Mouse (Mus musculus): ENCODE measurements around the gene Ids. TPM values are rescaled to one million over a fixed set of nuclear protein-coding genes. Genes with fewer than 3 reads are reported as not detected.
A peak's percentile ranks its signal among the peaks of the same experiment; 100 is the strongest.
"Not testable (repeated sequence)": the region's sequence is repeated elsewhere in the genome, so short reads cannot be mapped to it uniquely, and the experiment has no call there.

The Ids gene
- total RNA-seq (2021): 10 to 100 TPM; 22.7 to 26.3 TPM
- long read RNA-seq, experiment 1, partial matches to known transcripts: 1 of 2 reads
- long read RNA-seq, experiment 1, other reads (novel, unspliced or antisense): 1 of 2 reads
- long read RNA-seq, experiment 2, partial matches to known transcripts: 0 of 1 reads
- long read RNA-seq, experiment 2, other reads (novel, unspliced or antisense): 1 of 1 reads

DNA sequence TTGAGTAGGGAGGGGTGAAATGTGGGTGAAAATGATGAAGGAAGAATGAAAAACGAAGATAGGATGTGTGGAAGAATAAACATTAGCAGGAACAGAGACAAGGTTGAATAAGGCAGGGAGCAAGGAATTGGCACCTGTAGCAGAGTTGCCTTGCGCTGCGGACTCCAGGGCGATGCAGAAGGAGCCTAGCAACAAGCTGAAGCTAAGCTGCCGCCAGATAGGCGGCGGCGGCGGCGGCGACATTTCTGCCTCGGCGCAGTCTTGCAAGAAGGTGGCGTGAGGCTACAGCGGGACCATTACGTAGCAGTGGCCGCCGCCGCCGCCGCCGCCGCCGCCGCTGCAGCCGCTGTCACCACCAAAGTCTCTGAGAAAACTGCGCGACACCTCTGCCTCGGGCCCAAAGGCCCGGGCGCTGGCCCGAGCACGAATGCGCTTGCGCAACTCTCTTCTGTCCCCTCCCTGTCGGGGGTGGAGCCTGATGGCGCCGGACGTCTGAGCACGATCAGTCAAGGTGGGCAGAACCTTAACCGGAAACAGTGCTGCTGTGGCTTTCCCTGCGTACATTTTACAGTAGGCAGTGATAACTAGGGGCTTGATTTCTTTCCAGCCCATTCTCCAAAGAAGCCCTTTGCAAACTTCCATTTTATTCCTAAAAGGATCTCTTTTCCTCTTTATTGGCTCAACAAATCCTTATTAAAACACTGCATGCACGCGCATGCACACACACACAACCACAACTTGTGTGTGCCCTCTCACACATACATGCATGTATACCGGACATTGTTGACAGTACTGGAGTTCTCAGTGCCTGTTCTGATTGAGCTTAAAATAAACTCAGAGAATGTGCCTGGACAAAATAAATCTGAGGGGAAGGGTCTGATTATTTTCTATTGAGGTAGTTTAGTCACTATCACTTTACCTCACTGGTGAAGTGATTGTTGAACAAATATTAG, at the start of gene Ids:
Ids (minus strand) TSS at position 424 of the 953 bp plus-strand sequence.
- DNase-seq: peak; percentile 89

DNA sequence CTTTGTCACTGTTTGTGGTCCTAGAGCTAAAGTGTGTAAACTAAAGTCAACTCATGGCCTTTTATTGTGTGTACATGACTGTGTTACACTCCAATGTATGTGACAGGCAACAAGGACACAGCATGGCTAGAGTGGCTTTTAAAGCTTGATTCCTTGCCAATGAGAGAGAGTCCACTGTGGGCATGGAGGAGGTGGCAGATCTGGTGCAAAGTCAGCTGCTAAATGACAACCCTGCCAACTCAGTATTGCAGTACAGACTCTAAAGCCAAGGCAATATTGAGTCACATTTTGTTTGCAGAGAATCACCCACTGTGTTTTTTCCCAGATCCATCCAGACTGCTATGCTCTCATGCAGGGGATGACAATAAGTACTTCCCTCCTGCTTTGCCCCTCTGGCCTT, 27.8 kb upstream of the Ids start:
- peak; percentile 7 for DNase-seq

- no peak for DNase-seq
These were observed 21.1 kb upstream of the Ids start for GRCm38 (mm10) chrX:70385962-70386351.

GRCm38 (mm10) chrX:70385276-70385961, 20.5 kb upstream of the Ids start, which contains the start of gene 1110012L19Rik:
Gene 1110012L19Rik, plus strand, starts transcription at chrX:70385877.
- peak; percentile 73 for DNase-seq

DNA sequence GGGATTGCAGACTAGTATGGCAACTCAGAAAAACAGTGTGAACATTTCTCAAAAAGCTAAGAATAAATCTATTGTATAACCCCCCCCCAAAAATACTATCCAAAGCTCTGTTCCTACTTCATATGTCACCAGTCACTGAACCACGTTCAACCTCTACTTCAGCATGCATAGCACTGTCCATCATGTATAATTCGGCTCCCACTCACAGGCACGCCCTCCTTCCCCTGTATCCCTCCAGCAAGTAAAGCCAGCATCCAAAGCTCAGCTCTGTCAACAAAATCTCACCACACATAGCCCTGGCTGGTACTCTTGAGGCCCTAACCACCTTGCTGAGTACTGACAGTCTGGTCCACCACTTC, 20.0 kb upstream of the Ids start:
- no peak for DNase-seq

DNA sequence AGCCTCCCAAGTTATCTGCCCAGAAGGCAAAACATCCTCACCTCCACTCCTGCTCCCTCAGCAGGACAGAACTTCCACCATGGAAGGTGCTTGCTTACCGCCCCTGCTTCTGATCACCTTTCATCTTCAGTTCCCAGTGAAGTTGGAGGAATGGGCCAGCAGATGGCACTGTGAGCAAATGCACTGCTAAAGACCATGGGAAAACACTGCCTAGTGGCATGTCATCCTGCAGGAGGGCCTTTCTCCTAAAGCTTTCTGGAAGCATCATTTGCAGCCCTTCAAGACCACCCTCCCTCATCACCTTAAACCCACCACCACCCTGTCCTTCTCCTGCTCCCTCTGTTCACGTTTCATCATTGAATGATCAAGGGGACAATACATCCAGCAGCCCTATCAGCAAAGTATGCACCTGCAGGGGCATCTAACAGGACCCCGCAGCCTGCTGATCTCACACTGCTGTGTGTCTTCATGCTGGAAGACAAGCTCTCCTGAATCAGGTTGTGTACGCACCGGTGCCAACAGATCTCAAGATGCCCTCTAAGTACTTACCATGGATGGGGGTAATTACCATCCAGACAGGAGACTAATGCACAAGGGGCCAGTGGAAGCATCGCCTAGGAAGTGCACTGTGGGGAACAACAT, 9.7 kb upstream of the Ids start:
- not testable (repeated sequence) for DNase-seq

- not testable (repeated sequence) for DNase-seq
These were observed 4.9 kb upstream of the Ids start for GRCm38 (mm10) chrX:70369758-70370157.

DNA sequence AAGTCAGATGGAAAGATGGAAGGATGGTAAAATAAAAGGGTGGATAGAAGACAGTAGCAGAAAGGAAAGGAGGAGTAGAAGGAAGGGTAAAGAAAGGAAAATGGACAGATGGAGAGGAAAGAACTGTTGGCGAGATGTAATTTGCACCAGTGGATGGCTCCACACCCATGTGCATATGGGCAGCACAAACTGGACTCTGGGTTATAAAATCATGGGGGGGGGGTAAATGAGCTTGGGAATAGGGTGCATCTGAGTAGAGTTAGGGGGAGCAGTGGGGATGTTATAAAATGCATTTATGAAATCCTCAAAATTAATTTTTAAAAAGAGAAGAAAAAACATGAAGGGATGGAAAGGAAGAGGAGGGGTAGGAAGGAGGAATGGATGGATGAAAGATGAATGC, 682 bp downstream of the Ids start:
- DNase-seq: no peak

- DNase-seq: no peak
These were observed 1.4 kb downstream of the Ids start for GRCm38 (mm10) chrX:70363446-70363845.

DNA sequence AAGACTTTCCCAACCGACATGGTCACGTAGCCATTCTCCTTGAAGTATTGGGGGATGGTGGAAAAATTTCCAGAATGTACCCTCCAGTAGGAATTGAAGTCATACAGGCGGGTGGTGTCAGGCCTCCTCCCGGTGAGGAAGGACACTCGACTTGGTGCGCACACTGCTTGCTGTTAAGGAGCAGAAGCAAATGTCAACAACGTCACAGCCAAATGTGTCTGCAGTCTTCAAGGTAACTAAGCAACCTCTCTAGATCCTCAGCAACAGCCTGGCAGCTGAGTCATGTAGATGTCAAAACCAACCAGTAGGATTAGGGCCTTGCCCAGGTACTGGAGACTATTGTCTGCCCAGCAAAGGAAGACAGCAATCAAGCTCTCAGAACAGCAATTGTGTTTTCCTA, 1.9 kb downstream of the Ids start:
- DNase-seq: no peak

DNA sequence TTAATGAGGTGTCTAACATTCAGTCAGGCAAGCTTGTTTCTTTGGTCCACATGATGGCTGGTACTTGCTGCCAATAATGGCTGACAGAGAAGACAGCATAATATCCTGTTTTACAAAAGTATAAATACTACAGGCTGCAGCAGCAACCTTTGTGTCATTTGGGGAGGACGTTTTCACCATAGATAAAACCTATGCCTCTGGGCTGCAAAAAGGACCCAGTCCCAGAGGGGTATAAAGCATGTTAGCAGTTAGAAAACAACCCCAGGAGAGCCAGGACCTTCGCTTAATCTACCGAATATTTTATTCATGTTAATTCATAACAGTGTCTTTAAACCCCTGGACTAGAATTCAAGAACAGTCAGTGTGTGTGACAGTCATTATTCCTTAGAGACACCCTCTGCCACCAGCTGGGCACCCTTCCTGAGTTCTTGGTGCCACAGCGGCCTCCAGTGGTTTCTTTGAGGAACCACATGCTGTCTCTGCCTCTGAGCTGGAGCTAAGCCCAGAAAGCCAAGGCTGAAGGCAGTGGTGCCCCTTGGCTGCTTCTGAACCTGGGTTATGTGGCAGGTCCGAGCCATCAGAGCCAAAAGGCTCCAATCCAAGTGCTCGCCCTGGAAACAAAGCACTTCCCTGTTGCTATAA, 34.6 kb downstream of the Ids start:
- peak; percentile 62 for DNase-seq

DNA sequence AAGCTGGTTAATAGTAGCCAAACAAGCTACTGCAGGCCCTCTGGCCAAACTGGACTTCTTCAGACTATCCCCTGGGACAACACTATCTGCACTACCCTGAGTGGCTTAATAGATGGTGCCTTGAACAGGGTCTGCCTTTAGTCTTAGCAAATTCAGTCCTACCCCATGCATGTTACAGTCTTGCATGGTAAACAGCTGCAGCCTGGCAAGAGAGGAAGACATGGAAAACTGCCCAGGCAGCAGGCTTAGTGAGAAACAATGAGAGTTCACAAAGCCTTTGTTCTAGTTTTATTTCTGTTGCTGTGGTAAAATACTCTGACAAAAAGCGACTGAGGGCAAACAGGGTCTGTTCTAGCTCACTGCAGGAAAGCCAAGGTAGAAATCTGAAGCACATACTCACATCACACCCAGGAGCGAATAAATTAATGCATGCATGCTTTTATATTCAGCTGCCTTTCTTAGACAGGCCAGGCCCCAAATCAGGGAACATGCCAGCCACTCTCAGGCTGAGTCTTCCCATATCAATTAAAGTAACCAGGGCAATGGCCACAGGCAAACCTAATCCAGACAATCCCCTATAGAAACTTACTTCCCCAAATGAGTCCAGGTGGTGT, 36.2 kb downstream of the Ids start:
- no peak for DNase-seq

- DNase-seq: no peak
These were observed 37.2 kb downstream of the Ids start for GRCm38 (mm10) chrX:70327656-70328055.

DNA sequence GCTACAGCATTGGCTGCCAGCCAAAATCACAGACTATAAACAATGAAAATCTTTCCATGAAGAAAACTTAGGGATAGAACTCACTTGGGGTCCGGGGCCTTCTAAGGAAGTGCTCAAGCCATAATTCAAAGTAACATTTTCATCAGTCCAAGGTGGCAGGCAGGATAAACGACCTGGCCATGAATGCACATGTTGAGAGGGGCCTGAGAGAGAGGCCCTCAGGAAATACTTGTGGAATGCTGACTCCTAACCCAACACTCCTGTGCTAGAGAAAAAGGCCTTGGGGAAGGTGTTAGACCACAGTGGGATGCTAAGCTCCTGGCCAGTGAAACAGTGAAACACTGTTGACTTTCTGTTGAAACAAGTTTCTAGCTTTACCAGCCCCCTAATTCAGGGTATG, 45.6 kb downstream of the Ids start:
- no peak for DNase-seq

DNA sequence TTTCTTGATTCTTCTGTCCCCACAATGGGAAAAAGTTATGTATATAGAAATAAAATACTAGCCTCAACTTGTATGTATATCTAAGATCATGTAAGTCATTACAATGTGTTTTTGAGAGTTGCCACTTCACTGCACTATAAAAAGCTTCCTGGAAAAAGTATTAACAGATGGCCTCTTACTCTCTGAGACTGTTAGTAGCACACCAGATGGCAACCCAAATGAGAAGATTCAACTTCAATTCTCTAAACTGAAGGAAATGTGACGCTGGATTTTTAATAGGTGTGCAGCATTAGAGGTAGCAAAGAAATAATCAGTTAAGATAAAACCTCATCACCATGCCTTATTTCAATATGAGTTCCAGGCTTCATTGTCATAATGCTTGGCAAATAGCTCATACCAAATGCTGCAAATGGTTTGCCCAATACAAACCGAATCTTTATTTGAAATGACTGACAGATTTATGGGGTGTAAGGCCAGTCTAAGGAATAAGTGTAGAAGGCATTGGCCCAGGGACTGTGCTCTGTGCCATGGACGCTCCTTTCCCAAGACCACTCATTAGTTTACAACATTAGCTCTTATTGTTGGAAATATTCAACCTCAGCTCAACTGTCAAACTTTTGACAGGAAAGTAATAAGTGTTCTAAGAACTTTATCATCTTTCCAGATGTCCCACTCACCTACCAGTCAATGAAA, 49.8 kb downstream of the Ids start:
- no peak for DNase-seq

Other genes starting within 250 kb of the Ids start
- gene 1110012L19Rik, start 20.8 kb upstream of the Ids start, total RNA-seq (2021): 10 to 100 TPM; 19.6 to 22.0 TPM
- 10 to 100 TPM; 40.0 to 42.6 TPM for gene Tmem185a, start 112.1 kb upstream of the Ids start, total RNA-seq (2021)